Mouse (Mus musculus) stomach, postnatal 0 days (tissue): ENCODE data around the gene Strn3.

ENCODE experiments used
- CTCF ChIP-seq: IDR thresholded peaks from 2 replicates; pipeline ENCODE4 v1.5.1; 2016; ENCODE audit warnings: antibody characterized with exemption, low read depth, mild to moderate bottlenecking, moderate library complexity
- EP300 ChIP-seq: optimal IDR thresholded peaks from 2 replicates; pipeline ENCODE3; 2016; ENCODE audit warnings: antibody characterized with exemption

DNA sequence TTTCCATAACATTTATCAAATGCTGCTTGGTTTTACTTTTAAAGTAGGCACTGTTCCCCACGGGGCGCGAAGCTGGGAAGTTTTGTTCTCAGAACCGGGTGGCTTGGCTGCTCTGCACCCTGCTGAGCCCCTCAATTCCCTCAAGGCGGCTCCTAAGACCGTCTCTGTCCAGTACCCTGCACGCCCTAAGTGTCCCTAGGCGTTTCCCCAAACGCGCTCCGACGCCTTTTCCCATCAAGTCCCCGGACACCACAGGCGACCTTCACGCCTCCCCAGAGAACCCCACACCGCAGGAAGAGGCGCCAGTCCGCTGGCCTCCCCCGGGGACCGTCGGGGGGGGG lies 98.8 kb downstream of the Strn3 start:
- TF ChIP-seq CTCF (no peak), EP300 (no peak)
